Mouse (Mus musculus) activated CD4-positive, CD25-positive, alpha-beta regulatory T cell, adult 4 months (primary cell): ENCODE results near the gene Nr1h2. TPM values are rescaled to one million over a fixed set of nuclear protein-coding genes. Genes with fewer than 3 reads are reported as not detected.

Experiments used
- ATAC-seq: one replicate; pipeline ENCODE4 v1.8.0; 2017
- polyA plus RNA-seq, 2 experiments: library from polyadenylated mRNA; unstranded; fragments of 100-300 nt; shearing (Covaris generic); gene quantifications; one replicate each; pipeline ENCODE4 v1.2.1; 2017

Nr1h2 gene
- polyA plus RNA-seq, 2 experiments from 2014 or later = 38.0 to 61.3 TPM

DNA sequence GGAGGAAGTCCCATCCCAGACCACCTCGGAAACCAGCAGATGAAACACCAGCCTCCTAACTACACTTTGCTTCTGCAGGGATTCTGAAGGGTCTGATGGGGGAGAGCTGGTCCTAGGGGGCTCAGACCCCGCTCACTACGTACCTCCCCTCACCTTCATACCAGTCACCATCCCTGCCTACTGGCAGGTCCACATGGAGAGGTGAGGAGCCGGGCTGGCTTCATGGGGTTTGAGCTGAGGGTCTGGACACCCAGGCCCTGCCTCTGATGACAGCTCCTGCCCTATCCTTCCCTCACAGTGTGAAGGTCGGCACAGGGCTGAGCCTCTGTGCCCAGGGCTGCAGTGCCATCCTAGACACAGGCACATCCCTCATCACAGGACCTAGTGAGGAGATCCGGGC lies 31.2 kb upstream of the Nr1h2 start:
- ATAC-seq = no peak

- no peak for ATAC-seq
Measured at GRCm38 (mm10) chr7:44584265-44584804, 30.6 kb upstream of the Nr1h2 start.

- ATAC-seq = no peak
Measured at GRCm38 (mm10) chr7:44583146-44583545, 29.4 kb upstream of the Nr1h2 start.

- no peak for ATAC-seq
Measured at GRCm38 (mm10) chr7:44582709-44583108, 29.0 kb upstream of the Nr1h2 start.

DNA sequence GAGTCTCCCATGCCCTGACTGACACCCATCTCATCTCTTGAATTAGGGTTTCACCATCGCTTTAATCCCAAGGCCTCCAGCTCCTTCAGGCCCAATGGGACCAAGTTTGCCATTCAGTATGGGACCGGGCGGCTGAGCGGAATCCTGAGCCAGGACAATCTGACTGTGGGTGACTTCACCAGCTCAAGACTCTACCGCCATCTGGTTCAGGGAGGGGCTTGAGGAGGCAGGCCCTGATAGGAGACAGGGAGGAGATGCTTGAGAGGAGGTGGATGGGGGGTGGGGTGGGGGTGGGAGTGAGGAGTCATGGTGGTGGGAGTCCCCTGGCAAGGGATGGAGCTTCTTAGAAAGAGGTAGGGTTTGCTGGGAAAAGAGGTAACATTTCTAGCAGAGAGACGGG lies 27.9 kb upstream of the Nr1h2 start:
- no peak for ATAC-seq

DNA sequence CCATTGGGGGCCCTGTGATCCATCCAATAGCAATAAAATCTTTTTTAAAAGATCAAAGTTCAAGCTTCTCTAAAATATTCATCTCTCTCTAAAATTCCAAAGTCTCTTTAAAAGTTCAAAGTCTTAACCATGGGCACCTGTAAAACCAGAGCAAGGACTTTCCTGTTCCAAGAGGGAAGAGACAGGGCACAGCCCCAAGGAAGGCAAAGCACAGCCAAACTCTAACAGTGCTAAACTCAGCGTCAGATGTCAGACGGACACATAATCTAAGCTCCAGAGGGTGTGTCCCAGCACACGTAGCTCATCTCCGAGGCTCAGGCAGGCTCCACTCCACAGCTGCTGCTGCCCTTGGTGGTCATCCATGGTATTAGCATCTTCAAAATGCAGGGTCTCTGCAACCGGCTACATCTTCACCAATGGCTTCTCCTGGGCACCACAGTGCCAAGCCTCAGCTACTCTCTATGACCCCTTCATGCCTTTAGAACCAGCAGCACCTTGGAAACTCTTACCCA lies 22.6 kb upstream of the Nr1h2 start:
- no peak for ATAC-seq

DNA sequence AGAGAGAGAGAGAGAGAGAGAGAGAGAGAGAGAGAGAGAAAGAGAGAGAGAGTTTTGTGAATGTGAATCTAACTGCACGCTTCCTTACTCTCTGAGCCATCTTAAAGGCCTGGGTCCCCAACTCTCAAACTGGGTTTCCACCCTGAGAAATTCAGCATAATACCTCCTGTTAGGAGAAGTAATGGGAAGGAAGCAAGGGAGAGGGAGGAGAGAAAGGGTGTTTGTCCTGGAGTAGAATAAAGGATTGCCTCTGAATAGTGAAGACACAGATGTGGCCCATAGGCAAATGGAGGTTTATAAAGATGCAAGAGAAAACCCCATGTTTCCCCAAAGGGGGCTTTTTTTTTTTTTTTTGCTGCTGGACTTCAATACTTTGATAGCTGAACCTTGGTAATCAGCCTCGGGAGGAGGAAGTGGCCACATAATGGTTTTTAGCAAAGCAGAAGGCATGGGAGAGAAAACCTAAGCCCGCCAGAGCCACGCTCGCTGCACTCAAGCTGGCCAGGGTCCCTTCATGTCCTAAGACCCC lies 19.3 kb upstream of the Nr1h2 start:
- ATAC-seq = no peak

DNA sequence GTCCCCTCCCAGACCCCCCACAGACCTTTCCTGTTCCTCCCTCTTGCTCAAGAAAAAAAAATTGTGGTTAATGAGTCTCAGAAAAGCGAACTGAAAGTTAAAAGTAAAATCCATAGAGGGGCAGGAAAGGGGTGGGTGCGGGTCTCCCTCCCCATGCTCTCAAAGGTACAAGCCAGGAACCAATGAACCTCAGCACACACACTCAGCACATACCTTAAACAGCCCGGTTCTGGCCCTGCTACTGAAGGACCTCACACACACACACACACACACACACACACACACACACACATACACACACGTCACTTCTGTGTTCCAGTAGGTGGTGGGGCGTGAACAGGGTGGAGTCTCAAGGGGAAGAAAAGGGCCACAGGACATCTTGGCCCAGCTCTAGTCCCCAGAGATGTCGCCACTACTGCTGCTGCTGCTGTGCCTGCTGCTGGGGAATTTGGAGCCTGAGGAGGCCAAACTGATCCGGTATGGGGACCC lies 18.5 kb upstream of the Nr1h2 start, which contains the start of gene Napsa:
Gene Napsa, plus strand, starts transcription at position 168 of the 489 bp plus-strand sequence.
- ATAC-seq = no peak

DNA sequence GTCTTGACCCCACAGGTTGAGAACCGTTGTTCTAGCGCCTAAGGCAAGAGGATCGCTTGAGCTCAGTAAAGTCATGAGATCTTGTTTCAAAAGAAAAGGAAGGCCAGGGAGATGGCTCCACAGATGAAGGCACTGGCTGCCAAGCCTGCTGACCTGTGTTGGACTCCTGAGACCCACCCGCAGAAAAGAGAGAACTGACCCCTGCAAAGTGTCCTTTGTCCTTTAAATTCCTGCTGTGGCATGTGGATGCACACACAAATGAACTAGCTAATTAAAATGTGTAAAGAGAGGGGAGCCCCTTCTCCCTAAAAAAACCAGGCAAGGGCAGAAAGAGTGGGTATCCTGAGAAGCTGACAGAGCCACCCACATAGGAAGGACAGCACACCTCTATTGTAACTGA lies 18.1 kb upstream of the Nr1h2 start:
- ATAC-seq = no peak

GRCm38 (mm10) chr7:44570989-44571388 lies 17.2 kb upstream of the Nr1h2 start:
- no peak for ATAC-seq

GRCm38 (mm10) chr7:44568803-44569202 lies 15.1 kb upstream of the Nr1h2 start:
- ATAC-seq = no peak

DNA sequence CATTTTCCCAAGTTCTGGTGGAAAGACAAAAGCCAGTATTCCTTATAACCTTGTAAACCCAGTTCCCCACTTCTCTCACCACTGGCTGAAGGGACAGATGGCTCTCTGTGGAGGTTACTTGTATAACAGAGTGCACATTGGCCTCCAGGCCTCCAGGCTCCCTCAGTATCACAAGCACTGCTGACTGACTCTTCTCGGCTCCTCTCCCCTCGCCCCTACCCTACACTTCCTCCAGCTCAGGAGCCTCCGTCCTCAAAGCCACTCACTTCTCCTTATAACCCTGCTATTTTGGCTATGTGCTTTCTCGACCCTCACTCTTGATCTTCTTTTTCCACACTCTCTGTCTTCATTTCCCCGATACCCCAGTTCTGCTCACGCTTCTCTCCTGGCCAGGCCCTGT lies 11.7 kb upstream of the Nr1h2 start:
- ATAC-seq = no peak

DNA sequence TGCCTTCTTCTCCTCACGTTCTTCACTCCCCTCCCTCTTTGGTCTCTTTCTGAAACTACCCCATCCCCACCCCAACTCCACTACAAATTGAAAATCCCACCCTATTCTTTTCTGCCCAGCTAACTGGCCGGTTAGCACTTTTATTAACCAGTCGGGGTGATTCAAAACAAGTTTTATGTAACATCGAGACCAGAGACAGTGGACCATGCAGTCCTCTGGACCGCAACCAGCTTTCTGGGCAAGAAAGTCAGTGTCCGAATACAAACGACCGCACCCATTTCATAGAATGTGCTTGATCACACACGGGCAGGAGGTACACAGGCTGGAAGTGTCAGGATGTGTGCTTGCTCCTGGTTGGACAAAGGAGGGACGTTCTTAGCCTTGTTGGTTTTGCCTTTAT lies 10.7 kb upstream of the Nr1h2 start:
- no peak for ATAC-seq

GRCm38 (mm10) chr7:44563284-44563683 lies 9.5 kb upstream of the Nr1h2 start:
- ATAC-seq = no peak

DNA sequence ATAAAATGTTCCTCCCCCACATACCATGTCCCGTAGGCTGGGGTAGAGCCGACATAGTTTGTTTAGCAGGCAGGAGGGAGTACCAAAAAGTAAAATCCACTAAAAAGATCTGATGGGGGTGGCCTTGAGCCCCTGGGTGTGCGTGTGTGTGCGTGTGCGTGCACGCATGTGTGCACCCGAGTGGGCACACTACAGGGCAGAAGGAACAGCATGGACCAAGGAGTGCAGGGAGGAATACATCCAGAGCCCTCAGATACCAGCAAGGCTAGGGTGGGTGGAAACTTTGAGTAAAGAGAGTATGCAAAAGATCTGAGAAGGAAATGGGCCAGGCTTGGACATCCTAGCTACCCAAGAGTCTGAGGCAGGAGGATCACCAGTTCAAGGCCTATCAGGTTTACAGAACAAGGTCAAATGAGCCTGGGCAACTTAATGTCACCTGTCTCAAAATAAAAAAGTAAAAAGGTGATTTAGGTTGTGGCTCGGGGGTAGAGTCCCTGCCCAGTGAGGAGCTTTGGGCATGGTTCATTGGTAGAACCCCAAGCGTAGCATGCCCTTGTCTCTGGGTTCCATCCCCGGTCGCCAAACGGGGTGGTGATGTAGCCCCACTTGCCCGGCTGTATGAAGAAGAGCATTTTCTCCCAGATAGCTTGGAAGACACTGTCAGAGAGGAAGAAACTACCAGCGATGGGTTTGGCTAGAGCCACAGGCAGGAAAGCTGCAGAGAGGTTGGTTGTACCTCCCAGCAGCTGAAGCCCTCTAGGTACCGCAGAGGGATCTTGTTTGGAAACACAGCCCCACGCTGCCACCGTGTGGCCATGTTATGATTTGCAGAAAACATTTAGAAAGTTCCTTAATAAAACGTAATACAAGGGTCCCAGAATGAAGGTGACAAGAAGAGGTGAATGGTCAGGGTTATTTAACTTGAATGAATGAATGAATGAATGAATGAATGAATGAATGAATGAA lies 7.0 kb upstream of the Nr1h2 start:
- ATAC-seq = peak; percentile 59

DNA sequence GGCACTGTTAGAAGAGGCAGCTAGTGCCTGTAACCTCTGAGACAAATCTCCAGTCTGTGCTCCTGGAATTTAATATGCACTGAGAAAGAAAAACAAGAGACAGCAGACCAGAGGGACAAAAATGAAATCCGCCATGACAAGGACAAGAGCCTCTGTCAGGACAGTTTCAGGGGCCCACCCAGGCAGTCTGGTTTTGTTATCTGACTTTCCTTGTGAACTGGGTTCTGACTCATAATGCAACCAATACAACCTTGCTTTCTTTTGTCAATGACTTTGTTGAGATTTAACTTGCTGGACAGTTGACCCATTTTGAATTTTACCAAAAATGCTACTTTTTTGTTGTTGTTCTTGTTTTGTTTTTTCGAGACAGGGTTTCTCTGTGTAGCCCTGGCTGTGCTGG lies 3.9 kb upstream of the Nr1h2 start:
- ATAC-seq = no peak

GRCm38 (mm10) chr7:44553196-44553764 lies 471 bp downstream of the Nr1h2 start:
- ATAC-seq = peak; percentile 15

DNA sequence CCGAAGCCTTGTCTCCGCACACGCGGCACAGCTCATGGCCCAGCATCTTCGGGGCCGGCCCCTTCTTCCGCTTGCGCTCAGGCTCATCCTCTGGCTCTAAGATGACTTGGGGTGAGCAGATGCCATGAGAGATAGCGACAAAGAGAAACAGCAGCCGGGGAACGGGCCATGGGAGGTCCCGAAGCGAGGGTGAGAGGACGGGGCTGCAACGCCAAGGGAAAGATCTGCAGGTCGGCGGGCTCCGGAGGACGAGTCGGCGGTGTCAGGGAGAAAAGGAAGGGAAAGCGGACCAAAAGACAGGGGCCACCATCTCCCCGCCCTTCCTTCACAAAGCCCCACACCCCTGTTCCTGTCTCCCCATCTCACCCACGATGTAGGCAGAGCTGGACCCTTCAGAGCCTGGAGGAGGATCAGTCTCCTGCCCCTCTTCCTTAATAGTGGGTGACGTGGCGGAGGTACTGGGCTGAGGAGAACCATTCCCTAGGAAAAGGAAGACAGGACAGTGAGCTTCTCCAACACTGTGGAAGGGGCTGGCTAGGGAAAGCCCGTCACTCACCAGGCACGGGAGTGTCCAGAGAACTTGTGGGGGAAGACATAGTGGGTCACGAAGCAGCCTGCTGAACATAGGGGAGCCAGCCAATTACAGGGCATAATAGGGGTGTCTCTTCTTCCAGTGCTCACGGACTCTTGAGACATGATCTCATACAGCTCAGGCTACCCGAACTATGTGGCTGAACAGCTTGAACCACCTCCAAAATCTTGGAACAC lies 1.4 kb downstream of the Nr1h2 start:
- ATAC-seq = no peak

DNA sequence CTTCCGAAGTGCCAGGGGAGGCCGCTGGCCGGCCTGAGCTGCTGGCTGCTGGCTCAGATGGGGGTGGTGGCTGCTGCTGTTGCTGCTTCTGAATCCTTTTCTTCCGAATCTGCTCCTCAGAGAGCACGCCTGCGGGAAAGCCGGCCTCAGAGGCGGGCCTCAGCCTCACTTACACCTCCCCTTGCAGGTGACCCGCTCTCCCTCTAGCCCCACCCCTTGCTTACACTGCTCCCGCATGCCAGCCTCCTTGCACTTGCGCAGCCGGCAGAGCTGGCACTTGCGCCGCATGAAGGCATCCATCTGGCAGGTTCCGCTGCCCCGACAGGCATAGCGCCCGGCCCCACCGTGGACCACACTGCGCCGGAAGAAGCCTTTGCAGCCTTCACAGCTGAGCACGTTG lies 2.0 kb downstream of the Nr1h2 start:
- no peak for ATAC-seq

DNA sequence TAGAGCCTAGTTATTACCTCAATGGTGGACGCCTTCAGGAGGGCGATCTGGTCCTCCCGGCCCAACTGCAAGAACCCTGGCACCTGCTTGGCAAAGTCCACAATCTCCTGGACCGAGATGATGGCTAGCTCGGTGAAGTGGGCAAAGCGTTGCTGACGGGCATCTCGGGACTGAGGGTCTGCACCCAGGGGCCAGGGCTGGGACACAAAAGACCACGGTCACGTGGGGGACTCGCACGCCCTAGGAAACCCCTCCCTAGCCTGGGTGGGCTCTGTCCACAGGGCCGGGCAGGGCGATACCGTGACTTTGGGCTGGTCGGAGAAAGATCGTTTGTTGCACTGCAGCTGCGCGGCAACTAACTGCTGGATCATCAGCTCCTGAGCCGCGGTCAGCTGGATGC lies 2.5 kb downstream of the Nr1h2 start:
- ATAC-seq = no peak

GRCm38 (mm10) chr7:44550409-44550678 lies 3.4 kb downstream of the Nr1h2 start:
- no peak for ATAC-seq

- no peak for ATAC-seq
Measured at GRCm38 (mm10) chr7:44549621-44550408, 3.9 kb downstream of the Nr1h2 start.
